Mouse (Mus musculus) stomach, postnatal 0 days (tissue): ENCODE data around the gene Rdh12. TPM values are rescaled to one million over a fixed set of nuclear protein-coding genes. Genes with fewer than 3 reads are reported as not detected.

Experiments used
- ATAC-seq: fragments of 200-750 bp; cut with Nextera tagmentation; 2 replicates; pipeline ENCODE4 v1.8.0; 2017; ENCODE audit not compliant: low FRiP score, low TSS enrichment
- DNase-seq: peaks from one replicate; pipeline ENCODE4 v3.0.0-alpha.2; 2016; ENCODE audit warnings: low spot score
- H3K27ac ChIP-seq: fragments of 300-500 bp; sonication (generic); replicated peaks from 2 replicates; pipeline ENCODE4 v1.5.1; 2014; ENCODE audit warnings: mild to moderate bottlenecking, control low read depth
- H3K27me3 ChIP-seq: fragments of 300-500 bp; sonication (generic); 2 replicates; pipeline ENCODE4 v1.6.1; 2014; ENCODE audit warnings: low read length; ENCODE audit not compliant: control insufficient read depth, insufficient read depth
- H3K36me3 ChIP-seq: fragments of 300-500 bp; sonication (generic); 2 replicates; pipeline ENCODE4 v1.6.1; 2014; ENCODE audit warnings: low read length, mixed read lengths; ENCODE audit not compliant: control insufficient read depth, insufficient read depth
- H3K4me1 ChIP-seq: fragments of 300-500 bp; sonication (generic); replicated peaks from 2 replicates; pipeline ENCODE4 v1.6.1; 2014; ENCODE audit warnings: antibody characterized with exemption; ENCODE audit not compliant: control insufficient read depth, insufficient read depth
- H3K4me2 ChIP-seq: fragments of 300-500 bp; sonication (generic); replicated peaks from 2 replicates; pipeline ENCODE4 v1.6.1; 2014; ENCODE audit warnings: low read depth, mild to moderate bottlenecking, control low read depth, moderate library complexity
- H3K4me3 ChIP-seq: fragments of 300-500 bp; sonication (generic); 2 replicates; pipeline ENCODE4 v1.5.1; 2014; ENCODE audit warnings: low read depth, low read length, control low read depth
- H3K9ac ChIP-seq: fragments of 300-500 bp; sonication (generic); 2 replicates; pipeline ENCODE4 v1.6.1; 2014; ENCODE audit warnings: mild to moderate bottlenecking, low read length, control low read depth, mixed read lengths
- H3K9me3 ChIP-seq: fragments of 300-500 bp; sonication (generic); 2 replicates; pipeline ENCODE4 v1.6.1; 2016; ENCODE audit warnings: low read length; ENCODE audit not compliant: control insufficient read depth
- CTCF ChIP-seq: IDR thresholded peaks from 2 replicates; pipeline ENCODE4 v1.5.1; 2016; ENCODE audit warnings: antibody characterized with exemption, low read depth, mild to moderate bottlenecking, moderate library complexity
- EP300 ChIP-seq: optimal IDR thresholded peaks from 2 replicates; pipeline ENCODE3; 2016; ENCODE audit warnings: antibody characterized with exemption
- WGBS: fragments of 180-500 bp; shearing (Covaris S2); extraction: QIAGEN DNeasy Blood & Tissue Kit; methylation state at CpG from one replicate; pipeline ENCODE4 v1.1.7; 2014; 5-methylcytosine and 5-hydroxymethylcytosine counted together
- polyA plus RNA-seq: library from polyadenylated mRNA; unstranded; fragments of >200 nt; fragmentation: Nextera tagmentation; extraction: Ambion mirVana; gene quantifications from 2 replicates; pipeline ENCODE4 v1.2.1, GENCODE M21; 2015

Gene Rdh12
- polyA plus RNA-seq, 1 experiment from 2014 or later, result 78.8 TPM

DNA sequence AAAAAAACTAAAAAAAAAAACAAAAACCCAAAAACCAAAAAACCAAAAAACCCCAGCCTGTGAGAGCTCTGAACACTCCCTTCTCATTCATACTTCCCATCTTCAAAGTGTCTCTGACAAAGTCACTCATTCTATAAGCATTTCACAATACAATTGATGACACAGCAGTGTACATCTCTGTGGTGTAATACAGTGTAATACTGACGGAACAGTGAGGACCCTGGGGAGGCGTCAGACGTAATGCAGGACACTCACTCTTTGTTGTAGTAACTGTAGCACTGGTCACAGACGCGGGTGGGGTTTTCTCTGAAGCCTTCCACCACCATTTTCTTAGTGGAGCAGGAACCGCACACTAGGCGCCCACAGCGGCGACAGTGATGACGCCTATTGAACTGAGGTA, 46.3 kb downstream of the Rdh12 start:
- no peak for ATAC-seq

DNA sequence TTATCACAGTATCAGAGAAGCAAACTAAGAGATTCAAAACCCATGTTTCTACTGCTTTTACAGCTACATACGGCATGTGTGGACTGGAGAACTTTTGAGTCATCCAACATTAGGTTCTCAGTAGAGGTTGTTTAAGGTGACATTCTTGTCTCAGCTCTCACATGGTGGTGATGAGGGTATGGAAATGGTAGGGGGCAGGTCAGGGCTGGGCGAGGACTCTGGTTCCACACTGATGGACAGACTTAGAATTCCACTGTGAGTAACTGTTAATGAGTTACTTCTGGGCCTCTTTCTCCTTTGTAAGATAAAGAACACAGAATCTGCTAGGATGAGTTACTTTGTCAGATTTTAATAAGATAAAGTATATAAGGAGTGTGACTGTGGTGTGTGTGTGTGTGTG, 51.4 kb downstream of the Rdh12 start:
- 90% methylated on average over 2 of the region's 2 CpGs for WGBS
- H3K4me1 ChIP-seq, result no peaks in the 10 kb centered on the region
- peaks cover 15% of the 10 kb centered on the region for H3K36me3 ChIP-seq
- TF ChIP-seq EP300 (no peak), CTCF (no peak)
- no peaks in the 10 kb centered on the region for H3K9me3 ChIP-seq
- no peak for ATAC-seq
- no peak overlapping the region for H3K4me3 ChIP-seq
- H3K27ac ChIP-seq, result no peak overlapping the region
- H3K4me2 ChIP-seq, result no peak overlapping the region
- H3K9ac ChIP-seq, result no peak overlapping the region
- H3K27me3 ChIP-seq, result no peaks in the 10 kb centered on the region
- no peak for DNase-seq

More for the DNA sequence above, 46.3 kb downstream of the Rdh12 start:
- no peak overlapping the region for H3K9ac ChIP-seq
- H3K4me1 ChIP-seq, result no peaks in the 10 kb centered on the region
- H3K36me3 ChIP-seq, result peaks cover 22% of the 10 kb centered on the region
- 94% methylated on average over 10 of the region's 10 CpGs for WGBS
- no peaks in the 10 kb centered on the region for H3K27me3 ChIP-seq
- no peaks in the 10 kb centered on the region for H3K9me3 ChIP-seq
- TF ChIP-seq CTCF (no peak), EP300 (no peak)
- H3K4me3 ChIP-seq, result no peak overlapping the region
- no peak overlapping the region for H3K27ac ChIP-seq
- no peak overlapping the region for H3K4me2 ChIP-seq
- no peak for DNase-seq

DNA sequence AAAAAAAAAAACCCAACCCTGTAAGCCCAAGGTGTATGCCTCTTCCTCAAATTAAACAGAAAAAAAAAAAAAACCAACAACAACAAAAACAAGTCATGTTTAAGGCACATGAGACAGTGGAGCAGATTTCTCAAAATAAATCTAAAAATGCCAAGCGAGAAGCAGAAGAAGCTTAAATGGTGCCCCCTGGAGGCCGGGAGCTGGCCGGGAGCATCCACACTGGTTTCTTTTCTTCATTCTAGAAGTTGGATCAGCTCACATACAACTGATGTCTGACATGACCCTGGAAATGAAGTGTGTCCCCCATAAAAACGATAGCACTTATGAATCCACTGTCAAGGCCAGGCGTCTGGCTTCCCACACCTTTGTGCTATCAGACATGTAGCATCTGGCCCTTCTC, 52.3 kb downstream of the Rdh12 start:
- H3K4me2 ChIP-seq, result no peak overlapping the region
- ATAC-seq, result no peak

More for the DNA sequence above, 52.3 kb downstream of the Rdh12 start:
- Histone ChIP-seq H3K9me3 (no peaks in the 10 kb centered on the region), H3K27ac (no peak overlapping the region), H3K9ac (no peak overlapping the region), H3K36me3 (peaks cover 18% of the 10 kb centered on the region), H3K27me3 (no peaks in the 10 kb centered on the region), H3K4me1 (no peaks in the 10 kb centered on the region), H3K4me3 (no peak overlapping the region)
- no peak for TF ChIP-seq EP300
- peak; percentile 73 for TF ChIP-seq CTCF
- WGBS, result 54% methylated on average over 5 of the region's 5 CpGs
- peak; percentile 59 for DNase-seq

Other genes starting within 250 kb of the Rdh12 start
- gene Tmem229b, start 201.3 kb upstream of the Rdh12 start, polyA plus RNA-seq, result 4.7 and 4.9 TPM in 2 replicates
- gene Plekhh1, start 179.8 kb upstream of the Rdh12 start, polyA plus RNA-seq, result 6.1 and 6.9 TPM in 2 replicates
- gene Pigh, start 119.3 kb upstream of the Rdh12 start, polyA plus RNA-seq, result 18.8 and 20.3 TPM in 2 replicates
- 2.0 and 2.2 TPM in 2 replicates for gene Arg2, start 78.1 kb upstream of the Rdh12 start, polyA plus RNA-seq
- gene Vti1b, start 36.2 kb upstream of the Rdh12 start, polyA plus RNA-seq, result 110 and 111 TPM in 2 replicates
- gene Rdh11, start 16.6 kb upstream of the Rdh12 start, polyA plus RNA-seq, result 16.3 and 17.1 TPM in 2 replicates
- 3.7 and 4.6 TPM in 2 replicates for gene Zfyve26, start 87.4 kb downstream of the Rdh12 start, polyA plus RNA-seq
- gene Rad51b, start 88.4 kb downstream of the Rdh12 start, polyA plus RNA-seq, result 1.9 and 2.0 TPM in 2 replicates